Mouse (Mus musculus): ENCODE measurements around the gene Nr1h4.

DNA sequence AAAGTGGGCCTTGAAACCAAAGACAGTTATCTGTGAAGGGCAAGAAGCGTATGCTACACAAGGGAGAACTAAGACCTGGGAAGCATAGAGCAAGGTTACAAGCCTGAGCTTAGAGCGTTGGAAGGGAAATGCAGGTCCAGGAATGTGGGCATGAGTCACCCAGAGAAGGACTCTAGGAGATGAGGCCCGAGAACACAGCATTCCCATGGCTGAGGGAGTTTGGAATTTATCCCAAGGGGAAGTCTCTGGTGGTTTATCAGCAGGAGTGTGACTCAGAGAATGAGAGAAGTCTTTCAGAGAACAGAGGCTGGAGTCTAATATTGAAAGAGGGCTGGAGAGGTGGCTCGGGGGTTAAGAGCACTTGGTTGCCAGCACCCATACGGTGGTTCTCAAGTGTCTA lies 6.3 kb downstream of the Nr1h4 start:
- TF ChIP-seq POLR2A (IDR thresholded peaks at IDR 0.05; ENCODE audit: low read depth, low read length) (no peak), CTCF (IDR thresholded peaks at IDR 0.05; ENCODE audit: extremely low read depth, insufficient read depth, insufficient read length, insufficient replicate concordance) (no peak)

Measured in spleen, adult 2 months (tissue).